ENCODE assay signal across 19 mouse cellular contexts in the genomic region with DNA sequence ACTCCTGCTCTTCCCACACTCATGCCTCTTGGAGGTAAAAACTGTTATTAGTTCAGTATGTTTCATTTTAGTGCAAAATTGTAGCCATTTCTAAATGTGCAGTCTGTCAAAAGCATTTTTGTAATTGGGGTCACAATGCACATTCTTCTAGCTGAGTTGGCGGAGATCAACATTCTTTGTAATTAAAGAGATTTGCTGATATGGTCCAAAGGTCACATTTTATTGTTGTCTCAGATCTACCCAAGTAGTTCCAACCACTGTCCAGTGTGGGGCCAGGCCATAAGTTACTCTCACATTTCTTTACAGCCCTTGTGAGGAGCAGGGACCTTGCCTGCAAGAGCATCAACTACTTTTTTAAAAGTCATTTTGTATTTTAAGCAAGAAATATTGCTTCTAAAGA. TPM values are rescaled to one million over a fixed set of nuclear protein-coding genes. Genes with fewer than 3 reads are reported as not detected.
DNase-seq lines count a peak whose midpoint lies in the region; ATAC-seq and TF ChIP-seq lines count a peak whose summit lies in the region.
"Had no signal": no experiment of that assay in that cellular context is flagged by ENCODE, and none has a peak within 500 bp of the region (broad histone marks: within the 10 kb centered on the region; RNA-seq: fewer than 3 reads in every experiment).

No protein-coding gene starts in this region.

- 65% methylated on average over 1 of the region's 1 CpGs for WGBS in embryonic facial prominence, embryonic 14.5 days
- 44% methylated on average over 1 of the region's 1 CpGs for WGBS in embryonic facial prominence, embryonic 10.5 days
- WGBS in intestine, postnatal 0 days, result 42% methylated on average over 1 of the region's 1 CpGs

- no peak overlapping the region for H3K27ac ChIP-seq in embryonic facial prominence, embryonic 14.5 days (replicated peaks; ENCODE audit: low read depth, low read length)
- H3K27ac ChIP-seq in embryonic facial prominence, embryonic 10.5 days (replicated peaks), result no peak overlapping the region
- no peak overlapping the region for H3K27ac ChIP-seq in intestine, postnatal 0 days (ENCODE audit: low read depth, low read length)
- H3K27ac ChIP-seq: forebrain, embryonic 13.5 days; heart, embryonic 13.5 days; hindbrain, postnatal 0 days; stomach, postnatal 0 days had no signal

- DNase-seq in embryonic facial prominence, embryonic 14.5 days (ENCODE audit: low spot score), result peak; percentile 13
- no peak for DNase-seq in embryonic facial prominence, embryonic 10.5 days (ENCODE audit: low spot score)
- peak; percentile 59 for DNase-seq in 3T3-L1 (ENCODE audit: low read depth, low spot score)
- DNase-seq in kidney, postnatal 14 days, result peak; percentile 50
- DNase-seq in right cerebral cortex, postnatal 25 days, result no peak
- no peak for DNase-seq in cerebellum, adult 8-10 months
- no peak for DNase-seq in gastrocnemius, postnatal 36 days
- DNase-seq: adrenal gland, postnatal 25 days; cerebellum, adult 2 months; heart, postnatal 4 days; liver, postnatal 0 days; thymus, postnatal 14 days had no signal

- no peaks in the 10 kb centered on the region for H3K27me3 ChIP-seq in embryonic facial prominence, embryonic 14.5 days (replicated peaks; ENCODE audit: control insufficient read depth, insufficient read depth, low read length)
- no peaks in the 10 kb centered on the region for H3K27me3 ChIP-seq in embryonic facial prominence, embryonic 10.5 days (replicated peaks; ENCODE audit: low read depth, poor library complexity, severe bottlenecking)
- H3K27me3 ChIP-seq in intestine, postnatal 0 days (replicated peaks; ENCODE audit: control insufficient read depth, insufficient read depth, low read length), result no peaks in the 10 kb centered on the region
- H3K27me3 ChIP-seq: CH12.LX; forebrain, embryonic 13.5 days; heart, embryonic 13.5 days had no signal

- TF ChIP-seq CTCF in intestine, postnatal 0 days (IDR thresholded peaks at IDR 0.05; ENCODE audit: low read depth), result no peak

- no peak overlapping the region for H3K4me2 ChIP-seq in embryonic facial prominence, embryonic 14.5 days (ENCODE audit: low read depth, low read length)
- H3K4me2 ChIP-seq in intestine, postnatal 0 days (replicated peaks; ENCODE audit: low read depth), result no peak overlapping the region
- H3K4me2 ChIP-seq: forebrain, embryonic 13.5 days; heart, embryonic 13.5 days had no signal

- intact Hi-C loops in gastrocnemius, postnatal 36 days (cut with DNase I), result no loop called here

- H3K36me3 ChIP-seq in embryonic facial prominence, embryonic 14.5 days (ENCODE audit: control insufficient read depth, insufficient read depth, low read length), result no peaks in the 10 kb centered on the region
- no peaks in the 10 kb centered on the region for H3K36me3 ChIP-seq in embryonic facial prominence, embryonic 10.5 days (replicated peaks)
- H3K36me3 ChIP-seq in intestine, postnatal 0 days (ENCODE audit: control insufficient read depth, insufficient read depth), result no peaks in the 10 kb centered on the region
- H3K36me3 ChIP-seq: heart, embryonic 13.5 days had no signal

- no peak overlapping the region for H3K9ac ChIP-seq in embryonic facial prominence, embryonic 14.5 days (ENCODE audit: low read depth, low read length)
- H3K9ac ChIP-seq in intestine, postnatal 0 days (ENCODE audit: low read depth, low read length), result no peak overlapping the region
- H3K9ac ChIP-seq: forebrain, embryonic 13.5 days; heart, embryonic 13.5 days; liver, postnatal 0 days had no signal

- no peaks in the 10 kb centered on the region for H3K9me3 ChIP-seq in embryonic facial prominence, embryonic 14.5 days (ENCODE audit: control insufficient read depth, low read length)
- H3K9me3 ChIP-seq in embryonic facial prominence, embryonic 10.5 days, result no peaks in the 10 kb centered on the region
- no peaks in the 10 kb centered on the region for H3K9me3 ChIP-seq in intestine, postnatal 0 days (ENCODE audit: control insufficient read depth)
- H3K9me3 ChIP-seq: forebrain, embryonic 13.5 days; heart, embryonic 13.5 days had no signal

- no peak overlapping the region for H3K4me3 ChIP-seq in embryonic facial prominence, embryonic 14.5 days (ENCODE audit: low read depth, low read length)
- H3K4me3 ChIP-seq in embryonic facial prominence, embryonic 10.5 days, result no peak overlapping the region
- H3K4me3 ChIP-seq in intestine, postnatal 0 days (ENCODE audit: low read depth, low read length), result no peak overlapping the region
- H3K4me3 ChIP-seq: forebrain, embryonic 13.5 days; heart, embryonic 13.5 days had no signal

- no peaks in the 10 kb centered on the region for H3K4me1 ChIP-seq in embryonic facial prominence, embryonic 14.5 days (ENCODE audit: control insufficient read depth, insufficient read depth, low read length)
- H3K4me1 ChIP-seq in embryonic facial prominence, embryonic 10.5 days, result no peaks in the 10 kb centered on the region; the same call in 1 of the 2 replicates
- no peaks in the 10 kb centered on the region for H3K4me1 ChIP-seq in intestine, postnatal 0 days (replicated peaks; ENCODE audit: control insufficient read depth, insufficient read depth, low read length)
- H3K4me1 ChIP-seq: forebrain, embryonic 13.5 days; heart, embryonic 13.5 days had no signal

- no peak for ATAC-seq in embryonic facial prominence, embryonic 14.5 days (ENCODE audit: low read depth)
- ATAC-seq in intestine, postnatal 0 days, result peak; percentile 72
- ATAC-seq: forebrain, embryonic 13.5 days; hindbrain, postnatal 0 days; liver, postnatal 0 days; midbrain, embryonic 16.5 days had no signal

RNA-seq across cellular contexts. Expression of a gene that starts 24.7 kb away (rescaled TPM):
- polyA plus RNA-seq in embryonic facial prominence, embryonic 14.5 days (2014; fragmentation: Nextera tagmentation; extraction: Ambion mirVana), result 30.7 and 34.5 TPM in 2 replicates
- polyA plus RNA-seq in embryonic facial prominence, embryonic 10.5 days (2016; fragmentation: Nextera tagmentation; extraction: Ambion mirVana), result 22.0 and 24.9 TPM in 2 replicates
- 10.9 and 13.0 TPM in 2 replicates for polyA plus RNA-seq in intestine, postnatal 0 days (2015; fragmentation: Nextera tagmentation; extraction: Ambion mirVana)
- 1 to 10 TPM; 2.9 to 3.1 TPM for total RNA-seq in gastrocnemius, postnatal 36 days (2021)
- total RNA-seq: CH12.LX had no signal

Comparison
In these comparisons a context has a peak if more than half of its experiments do, and no peak if none do; other contexts are left out.
1. DNase-seq: peak in embryonic facial prominence, embryonic 14.5 days (single experiment), 3T3-L1 (single experiment) and kidney, postnatal 14 days (single experiment); none in embryonic facial prominence, embryonic 10.5 days (single experiment), right cerebral cortex, postnatal 25 days (single experiment), cerebellum, adult 8-10 months (single experiment) and gastrocnemius, postnatal 36 days (0 of 2).